In the genomic region with DNA sequence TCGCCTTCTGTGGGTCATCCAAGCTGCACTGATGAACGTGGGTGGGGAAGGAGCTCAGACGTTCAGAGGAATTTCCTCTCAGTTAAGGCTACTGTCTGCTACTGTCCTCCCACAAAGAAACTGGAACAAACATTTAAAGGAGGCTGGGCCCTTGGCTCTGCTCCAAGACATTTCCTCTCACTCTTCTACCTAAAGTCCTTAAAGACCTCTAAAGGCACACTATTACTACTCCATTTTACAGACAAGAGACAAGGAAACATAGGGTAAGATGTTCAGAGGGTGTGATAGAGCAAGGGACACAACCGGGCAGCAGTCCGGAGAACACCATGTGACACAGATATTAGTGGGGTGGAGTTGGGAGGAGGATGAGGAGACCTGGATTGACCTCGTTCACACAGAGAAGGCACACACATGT, we compare ENCODE assay signal across 24 mouse cellular contexts.
A peak's percentile ranks its signal among the peaks of the same experiment; 100 is the strongest.
DNase-seq lines count a peak whose midpoint lies in the region; ATAC-seq and TF ChIP-seq lines count a peak whose summit lies in the region.
"Had no signal": no experiment of that assay in that cellular context is flagged by ENCODE, and none has a peak within 500 bp of the region (broad histone marks: within the 10 kb centered on the region; RNA-seq: fewer than 3 reads in every experiment).

No protein-coding gene starts in this region.

- H3K4me2 ChIP-seq in kidney, embryonic 15.5 days: no peak overlapping the region
- H3K4me2 ChIP-seq: heart, embryonic 11.5 days; hindbrain, embryonic 15.5 days; intestine, embryonic 15.5 days; liver, embryonic 11.5 days; midbrain, embryonic 11.5 days had no signal

- H3K27me3 ChIP-seq in kidney, embryonic 15.5 days: 0 out of 2 replicates have a peak, but pooled peaks cover 14% of the 10 kb centered on the region

- no peak for TF ChIP-seq POLR2A in olfactory bulb, adult 2 months (IDR thresholded peaks at IDR 0.05; ENCODE audit: insufficient read depth, low read depth, low read length)

- no peak overlapping the region for H3K4me3 ChIP-seq in kidney, embryonic 15.5 days (replicated peaks)
- no peak overlapping the region for H3K4me3 ChIP-seq in olfactory bulb, adult 2 months (ENCODE audit: insufficient read depth, low read depth, low read length)
- H3K4me3 ChIP-seq: forebrain, embryonic 10.5 days; hindbrain, embryonic 15.5 days; intestine, embryonic 15.5 days; limb, embryonic 10.5 days had no signal

- ATAC-seq in frontal cortex, adult (ENCODE audit: low TSS enrichment): peak; percentile 72
- ATAC-seq in kidney, embryonic 15.5 days (replicated peaks; ENCODE audit: low FRiP score): no peak
- ATAC-seq: intestine, embryonic 15.5 days had no signal

- peaks cover 18% of the 10 kb centered on the region for H3K4me1 ChIP-seq in kidney, embryonic 15.5 days
- H3K4me1 ChIP-seq in olfactory bulb, adult 2 months (ENCODE audit: control insufficient read depth, insufficient read depth, low read length): peaks cover 25% of the 10 kb centered on the region

- TF ChIP-seq CTCF in olfactory bulb, adult 2 months (IDR thresholded peaks at IDR 0.05; ENCODE audit: insufficient read depth, low read depth, low read length): no peak

- H3K9ac ChIP-seq in kidney, embryonic 15.5 days: no peak overlapping the region
- H3K9ac ChIP-seq: hindbrain, embryonic 15.5 days; intestine, embryonic 15.5 days had no signal

- DNase-seq in frontal cortex, postnatal 25 days (ENCODE audit: low spot score in 2 of 2): no peak
- peak; percentile 31 for DNase-seq in kidney, adult 9 months
- DNase-seq in lung, postnatal 10 days: peak; percentile 32
- DNase-seq in lung, postnatal 25 days (ENCODE audit: low spot score): no peak
- DNase-seq in gastrocnemius, postnatal 10 days: no peak
- DNase-seq: adrenal gland, postnatal 14 days; cerebellum, adult 11-12 months; embryo, embryonic 11 days; gastrocnemius, postnatal 14 days; heart, postnatal 36 days; lung, adult 2 months; lung, postnatal 4 days; thymus, postnatal 36 days had no signal

- 48% methylated on average over 6 of the region's 6 CpGs for WGBS in kidney, embryonic 15.5 days
- 49% methylated on average over 6 of the region's 6 CpGs for WGBS in olfactory bulb, adult 2 months

- H3K36me3 ChIP-seq in kidney, embryonic 15.5 days: no peaks in the 10 kb centered on the region
- H3K36me3 ChIP-seq: forebrain, embryonic 10.5 days; G1E; intestine, embryonic 15.5 days; limb, embryonic 10.5 days had no signal

- H3K9me3 ChIP-seq in kidney, embryonic 15.5 days (replicated peaks): no peaks in the 10 kb centered on the region
- H3K9me3 ChIP-seq: forebrain, embryonic 10.5 days; G1E; hindbrain, embryonic 15.5 days; intestine, embryonic 15.5 days; limb, embryonic 10.5 days had no signal

- no peak overlapping the region for H3K27ac ChIP-seq in kidney, embryonic 15.5 days
- 0 out of 2 replicates have a peak overlapping the region, but pooled peaks have one; percentile 20 for H3K27ac ChIP-seq in olfactory bulb, adult 2 months (ENCODE audit: insufficient read depth, low read depth, low read length)
- H3K27ac ChIP-seq: forebrain, embryonic 10.5 days; hindbrain, embryonic 15.5 days; intestine, embryonic 15.5 days; limb, embryonic 10.5 days had no signal

Comparison
In these comparisons a context has a peak if more than half of its experiments do, and no peak if none do; other contexts are left out.
1. DNase-seq: peak in kidney, adult 9 months (single experiment) and lung, postnatal 10 days (single experiment); none in frontal cortex, postnatal 25 days (0 of 2), lung, postnatal 25 days (single experiment) and gastrocnemius, postnatal 10 days (single experiment).